8 mouse cellular contexts compared by ENCODE assay signal in the genomic region with DNA sequence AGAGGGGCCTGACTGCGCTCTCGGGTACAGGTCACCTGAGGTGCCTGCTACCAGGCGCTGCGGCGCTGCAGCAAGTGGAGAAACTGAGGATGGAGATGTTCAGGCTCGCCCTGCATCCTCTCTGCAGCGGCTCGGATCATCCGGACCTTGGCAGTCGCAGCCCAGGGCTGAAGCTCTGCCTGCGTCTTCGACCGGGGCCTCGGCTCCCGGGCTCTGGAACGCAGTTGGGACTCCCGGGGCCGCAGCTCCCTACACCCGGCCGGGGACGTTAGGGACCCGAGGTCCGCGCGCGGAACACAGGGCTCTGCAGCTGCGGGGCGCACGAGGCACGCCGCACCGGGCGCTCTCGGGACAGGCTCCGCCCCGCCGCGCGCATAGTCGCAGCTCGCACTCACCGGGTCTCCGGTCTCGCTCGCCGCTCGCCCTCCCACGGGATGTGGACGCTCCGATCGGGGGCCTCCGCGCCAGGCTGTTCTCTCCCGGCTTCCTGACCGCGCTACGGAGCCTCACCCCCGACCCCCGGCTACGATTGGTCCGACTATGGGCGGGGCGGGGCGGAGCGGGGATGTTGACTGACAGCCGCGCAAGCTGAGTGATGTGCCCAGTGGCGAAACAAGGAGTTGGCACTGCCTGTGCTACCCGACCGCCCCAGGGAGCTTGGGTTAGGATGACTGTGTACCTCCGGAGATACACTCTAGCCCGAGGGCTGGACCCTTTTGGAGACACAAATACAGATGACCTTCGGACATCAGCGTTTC. TPM values are rescaled to one million over a fixed set of nuclear protein-coding genes. Genes with fewer than 3 reads are reported as not detected.
DNase-seq lines count a peak whose midpoint lies in the region; ATAC-seq lines count a peak whose summit lies in the region.

Nxpe3 (minus strand) TSS at position 393 of the 758 bp plus-strand sequence.

- DNase-seq in R1 (ENCODE audit: low read depth, low spot score), result peak; percentile 90
- peak; percentile 91 to 92 for DNase-seq in cerebellum, postnatal 14 days
- DNase-seq in frontal cortex, postnatal 25 days (ENCODE audit: low spot score in 2 of 2), result peak; percentile 77 to 84
- DNase-seq in left cerebral cortex, adult 11 months (ENCODE audit: low spot score), result peak; percentile 83
- DNase-seq in lung, postnatal 4 days, result peak; percentile 89 to 90
- DNase-seq in retina, postnatal 7 days (ENCODE audit: low read depth, low spot score), result peak; percentile 53
- DNase-seq in urinary bladder, postnatal 14 days (ENCODE audit: low spot score), result peak; percentile 83

- under 1% methylated on average over 67 of the region's 74 CpGs for WGBS in hindbrain, embryonic 15.5 days

- H3K36me3 ChIP-seq in hindbrain, embryonic 15.5 days, result no peaks in the 10 kb centered on the region

- H3K4me3 ChIP-seq in hindbrain, embryonic 15.5 days, result peak within 1 kb of the TSS; percentile 81

- peak; percentile 97 for ATAC-seq in hindbrain, embryonic 15.5 days (ENCODE audit: low FRiP score, low read depth)

- peaks cover 22% of the 10 kb centered on the region for H3K4me1 ChIP-seq in hindbrain, embryonic 15.5 days (replicated peaks)

- peak within 1 kb of the TSS; percentile 85 for H3K27ac ChIP-seq in hindbrain, embryonic 15.5 days (replicated peaks)

- no peaks in the 10 kb centered on the region for H3K9me3 ChIP-seq in hindbrain, embryonic 15.5 days

- H3K9ac ChIP-seq in hindbrain, embryonic 15.5 days, result peak within 1 kb of the TSS; percentile 78

- H3K27me3 ChIP-seq in hindbrain, embryonic 15.5 days, result no peaks in the 10 kb centered on the region

- peak within 1 kb of the TSS; percentile 82 for H3K4me2 ChIP-seq in hindbrain, embryonic 15.5 days

RNA-seq across cellular contexts. Expression of gene Nxpe3, which starts in this region (rescaled TPM):
- polyA plus RNA-seq in hindbrain, embryonic 15.5 days (2015; fragmentation: Nextera tagmentation; extraction: Ambion mirVana), result 1.3 and 1.4 TPM in 2 replicates

Comparison
In these comparisons a context has a peak if more than half of its experiments do, and no peak if none do; other contexts are left out.
1. Peak in every context shown above with its lines: DNase-seq, ATAC-seq, H3K4me3 ChIP-seq and H3K27ac ChIP-seq.